Mouse (Mus musculus) kidney, postnatal 4 days (tissue): ENCODE results near the gene Gm20867.
"Not testable (repeated sequence)": the region's sequence is repeated elsewhere in the genome, so short reads cannot be mapped to it uniquely, and the experiment has no call there.

Experiments
- DNase-seq, 2 experiments: peaks; one replicate each; pipeline ENCODE4 v3.0.0; 2021; ENCODE audit warnings: mixed read lengths in 2 of 2

The Gm20867 gene

DNA sequence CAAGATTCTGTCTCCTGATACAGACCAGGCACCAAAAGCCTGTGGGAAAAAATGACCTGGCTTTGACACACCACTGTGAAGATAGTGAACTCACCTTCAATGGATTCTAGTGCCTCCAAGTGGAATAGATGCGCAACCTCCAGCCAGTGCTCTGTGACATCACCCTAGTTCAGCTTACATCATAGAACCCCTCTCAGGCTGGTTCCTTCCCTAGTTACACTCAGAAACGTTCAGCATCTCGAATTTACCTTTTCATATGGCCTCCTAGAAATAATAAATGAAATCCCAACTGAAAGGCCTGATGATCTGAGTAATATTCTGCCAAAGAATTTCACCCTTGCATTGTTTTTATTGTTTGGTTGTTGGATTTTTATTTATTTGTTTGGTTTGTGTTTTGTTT is at the start of gene Gm20867:
Gm20867 (minus strand) TSS at position 101 of the 400 bp plus-strand sequence.
- not testable (repeated sequence) for DNase-seq
